ENCODE assay signal across 26 mouse cellular contexts in genomic region chr17:70881194-70881593, GRCm38 (mm10). TPM values are rescaled to one million over a fixed set of nuclear protein-coding genes. Genes with fewer than 3 reads are reported as not detected.
DNase-seq lines count a peak whose midpoint lies in the region; ATAC-seq lines count a peak whose summit lies in the region.
"Had no signal": no experiment of that assay in that cellular context is flagged by ENCODE, and none has a peak within 500 bp of the region (broad histone marks: within the 10 kb centered on the region; RNA-seq: fewer than 3 reads in every experiment).

No protein-coding gene starts in this region.

- H3K9me3 ChIP-seq in midbrain, embryonic 11.5 days (ENCODE audit: control insufficient read depth, low read length) = no peaks in the 10 kb centered on the region
- H3K9me3 ChIP-seq in midbrain, embryonic 15.5 days = no peaks in the 10 kb centered on the region
- no peaks in the 10 kb centered on the region for H3K9me3 ChIP-seq in embryonic facial prominence, embryonic 14.5 days (ENCODE audit: control insufficient read depth, low read length)
- H3K9me3 ChIP-seq in hindbrain, embryonic 14.5 days (ENCODE audit: control insufficient read depth, low read length) = no peaks in the 10 kb centered on the region
- H3K9me3 ChIP-seq: embryonic facial prominence, embryonic 12.5 days; forebrain, embryonic 15.5 days; heart, embryonic 12.5 days; hindbrain, embryonic 13.5 days; limb, embryonic 12.5 days; liver, embryonic 12.5 days; stomach, embryonic 15.5 days had no signal

- peaks cover 3% of the 10 kb centered on the region; the same call in 1 of the 2 replicates for H3K4me1 ChIP-seq in midbrain, embryonic 11.5 days (ENCODE audit: control insufficient read depth, insufficient read depth, low read length)
- no peaks in the 10 kb centered on the region for H3K4me1 ChIP-seq in midbrain, embryonic 15.5 days
- 0 out of 2 replicates have a peak, but pooled peaks cover 3% of the 10 kb centered on the region for H3K4me1 ChIP-seq in embryonic facial prominence, embryonic 14.5 days (ENCODE audit: control insufficient read depth, insufficient read depth, low read length)
- H3K4me1 ChIP-seq in hindbrain, embryonic 14.5 days (replicated peaks; ENCODE audit: control insufficient read depth, insufficient read depth, low read length) = no peaks in the 10 kb centered on the region
- H3K4me1 ChIP-seq: embryonic facial prominence, embryonic 12.5 days; forebrain, embryonic 15.5 days; heart, embryonic 12.5 days; hindbrain, embryonic 13.5 days; liver, embryonic 12.5 days; stomach, embryonic 15.5 days had no signal

- ATAC-seq in midbrain, embryonic 11.5 days (ENCODE audit: low FRiP score) = peak; percentile 58
- no peak for ATAC-seq in midbrain, embryonic 15.5 days (replicated peaks)
- ATAC-seq in embryonic facial prominence, embryonic 14.5 days (ENCODE audit: low read depth) = peak; percentile 33; the same call in 1 of the 2 replicates
- no peak for ATAC-seq in hindbrain, embryonic 14.5 days (ENCODE audit: low FRiP score)
- ATAC-seq: forebrain, embryonic 15.5 days; liver, embryonic 12.5 days had no signal

- DNase-seq in embryo, embryonic 11 days = peak; percentile 10
- DNase-seq in embryo, embryonic 10 days (ENCODE audit: low spot score) = no peak
- DNase-seq in midbrain, embryonic 11.5 days (ENCODE audit: low spot score, missing footprints) = no peak
- peak; percentile 54 for DNase-seq in embryonic facial prominence, embryonic 14.5 days (ENCODE audit: low spot score)
- no peak for DNase-seq in adrenal gland, postnatal 4 days (ENCODE audit: low spot score in 2 of 2)
- no peak for DNase-seq in hindbrain, embryonic 14.5 days (ENCODE audit: low spot score)
- DNase-seq: adrenal gland, postnatal 36 days; cerebellum, adult 18-20 months; cerebellum, postnatal 14 days; gastrocnemius, postnatal 14 days; heart, postnatal 10 days; kidney, adult 2 months; kidney, postnatal 10 days; lung, adult 18-20 months; lung, postnatal 10 days; thymus, adult 2 months; thymus, postnatal 4 days had no signal

- H3K36me3 ChIP-seq in midbrain, embryonic 11.5 days (ENCODE audit: control insufficient read depth, insufficient read depth, low read length) = no peaks in the 10 kb centered on the region
- no peaks in the 10 kb centered on the region for H3K36me3 ChIP-seq in midbrain, embryonic 15.5 days (replicated peaks)
- H3K36me3 ChIP-seq in embryonic facial prominence, embryonic 14.5 days (ENCODE audit: control insufficient read depth, insufficient read depth, low read length) = no peaks in the 10 kb centered on the region
- H3K36me3 ChIP-seq in hindbrain, embryonic 14.5 days (replicated peaks; ENCODE audit: control insufficient read depth, insufficient read depth) = no peaks in the 10 kb centered on the region
- H3K36me3 ChIP-seq: embryonic facial prominence, embryonic 12.5 days; forebrain, embryonic 15.5 days; heart, embryonic 12.5 days; hindbrain, embryonic 13.5 days; limb, embryonic 12.5 days; liver, embryonic 12.5 days; stomach, embryonic 15.5 days had no signal

- H3K4me2 ChIP-seq in midbrain, embryonic 11.5 days = no peak overlapping the region
- H3K4me2 ChIP-seq in midbrain, embryonic 15.5 days = no peak overlapping the region
- H3K4me2 ChIP-seq in embryonic facial prominence, embryonic 14.5 days (ENCODE audit: low read depth, low read length) = no peak overlapping the region
- H3K4me2 ChIP-seq in hindbrain, embryonic 14.5 days (replicated peaks) = no peak overlapping the region
- H3K4me2 ChIP-seq: embryonic facial prominence, embryonic 12.5 days; forebrain, embryonic 15.5 days; heart, embryonic 12.5 days; hindbrain, embryonic 13.5 days; limb, embryonic 12.5 days; liver, embryonic 12.5 days; stomach, embryonic 15.5 days had no signal

- H3K9ac ChIP-seq in midbrain, embryonic 11.5 days (ENCODE audit: low read length) = no peak overlapping the region
- no peak overlapping the region for H3K9ac ChIP-seq in midbrain, embryonic 15.5 days
- H3K9ac ChIP-seq in embryonic facial prominence, embryonic 14.5 days (ENCODE audit: low read depth, low read length) = no peak overlapping the region
- no peak overlapping the region for H3K9ac ChIP-seq in hindbrain, embryonic 14.5 days
- H3K9ac ChIP-seq: embryonic facial prominence, embryonic 12.5 days; forebrain, embryonic 15.5 days; heart, embryonic 12.5 days; hindbrain, embryonic 13.5 days; limb, embryonic 12.5 days; liver, embryonic 12.5 days; stomach, embryonic 15.5 days had no signal

- WGBS in midbrain, embryonic 11.5 days = 14% methylated on average over 7 of the region's 7 CpGs
- WGBS in midbrain, embryonic 15.5 days = 17% methylated on average over 7 of the region's 7 CpGs
- 39% methylated on average over 7 of the region's 7 CpGs for WGBS in embryonic facial prominence, embryonic 14.5 days
- WGBS in hindbrain, embryonic 14.5 days = 45% methylated on average over 7 of the region's 7 CpGs

- H3K4me3 ChIP-seq in midbrain, embryonic 11.5 days (ENCODE audit: low read depth, low read length) = no peak overlapping the region
- no peak overlapping the region for H3K4me3 ChIP-seq in midbrain, embryonic 15.5 days
- H3K4me3 ChIP-seq in embryonic facial prominence, embryonic 14.5 days (ENCODE audit: low read depth, low read length) = no peak overlapping the region
- H3K4me3 ChIP-seq in hindbrain, embryonic 14.5 days (replicated peaks; ENCODE audit: low read length) = no peak overlapping the region
- H3K4me3 ChIP-seq: embryonic facial prominence, embryonic 12.5 days; forebrain, embryonic 15.5 days; heart, embryonic 12.5 days; hindbrain, embryonic 13.5 days; layer of hippocampus, adult 2 months; limb, embryonic 12.5 days; liver, embryonic 12.5 days; stomach, embryonic 15.5 days had no signal

- no peak overlapping the region for H3K27ac ChIP-seq in midbrain, embryonic 11.5 days (ENCODE audit: low read depth, low read length)
- H3K27ac ChIP-seq in midbrain, embryonic 15.5 days = no peak overlapping the region
- H3K27ac ChIP-seq in embryonic facial prominence, embryonic 14.5 days (replicated peaks; ENCODE audit: low read depth, low read length) = no peak overlapping the region
- H3K27ac ChIP-seq in hindbrain, embryonic 14.5 days = no peak overlapping the region
- H3K27ac ChIP-seq: embryonic facial prominence, embryonic 12.5 days; forebrain, embryonic 15.5 days; hindbrain, embryonic 13.5 days; layer of hippocampus, adult 2 months; limb, embryonic 12.5 days; liver, embryonic 12.5 days; stomach, embryonic 15.5 days had no signal

- no peaks in the 10 kb centered on the region for H3K27me3 ChIP-seq in midbrain, embryonic 11.5 days (ENCODE audit: control insufficient read depth, insufficient read depth, low read length)
- H3K27me3 ChIP-seq in midbrain, embryonic 15.5 days (replicated peaks) = no peaks in the 10 kb centered on the region
- no peaks in the 10 kb centered on the region for H3K27me3 ChIP-seq in embryonic facial prominence, embryonic 14.5 days (replicated peaks; ENCODE audit: control insufficient read depth, insufficient read depth, low read length)
- no peaks in the 10 kb centered on the region for H3K27me3 ChIP-seq in hindbrain, embryonic 14.5 days (ENCODE audit: control insufficient read depth, insufficient read depth, low read length)
- H3K27me3 ChIP-seq: embryonic facial prominence, embryonic 12.5 days; forebrain, embryonic 15.5 days; heart, embryonic 12.5 days; hindbrain, embryonic 13.5 days; limb, embryonic 12.5 days; liver, embryonic 12.5 days; stomach, embryonic 15.5 days had no signal

RNA-seq across cellular contexts. Expression of gene Tgif1, which starts 27.8 kb away (rescaled TPM):
- 53.0 and 58.4 TPM in 2 replicates for polyA plus RNA-seq in midbrain, embryonic 11.5 days (2014; fragmentation: Nextera tagmentation; extraction: Ambion mirVana)
- 11.4 and 11.5 TPM in 2 replicates for polyA plus RNA-seq in midbrain, embryonic 15.5 days (2015; fragmentation: Nextera tagmentation; extraction: Ambion mirVana)
- polyA plus RNA-seq in embryonic facial prominence, embryonic 14.5 days (2014; fragmentation: Nextera tagmentation; extraction: Ambion mirVana) = 47.2 and 50.1 TPM in 2 replicates
- 10 to 100 TPM; 79.0 to 81.1 TPM for total RNA-seq in adrenal gland, postnatal 4 days (2021)
- polyA plus RNA-seq in hindbrain, embryonic 14.5 days (2014; fragmentation: Nextera tagmentation; extraction: Ambion mirVana) = 11.8 and 12.0 TPM in 2 replicates

Comparison
In these comparisons a context has a peak if more than half of its experiments do, and no peak if none do; other contexts are left out.
1. DNase-seq: peak in embryo, embryonic 11 days (single experiment) and embryonic facial prominence, embryonic 14.5 days (single experiment); none in embryo, embryonic 10 days (single experiment), midbrain, embryonic 11.5 days (single experiment), adrenal gland, postnatal 4 days (0 of 2) and hindbrain, embryonic 14.5 days (single experiment).
2. ATAC-seq: peak in midbrain, embryonic 11.5 days (single experiment) and embryonic facial prominence, embryonic 14.5 days (single experiment); none in midbrain, embryonic 15.5 days (single experiment) and hindbrain, embryonic 14.5 days (single experiment).